Mouse (Mus musculus) hindbrain, embryonic 16.5 days (tissue): ENCODE measurements around the gene Zfp455. TPM values are rescaled to one million over a fixed set of nuclear protein-coding genes. Genes with fewer than 3 reads are reported as not detected.
"Not testable (repeated sequence)": the region's sequence is repeated elsewhere in the genome, so short reads cannot be mapped to it uniquely, and the experiment has no call there.

Experiments
- ATAC-seq: fragments of 200-750 bp; cut with Nextera tagmentation; 2 replicates; pipeline ENCODE4 v1.8.0; 2017; ENCODE audit warnings: moderate TSS enrichment, moderate library complexity
- H3K27ac ChIP-seq: fragments of 300-500 bp; sonication (generic); 2 replicates; pipeline ENCODE4 v1.5.1; 2014; ENCODE audit warnings: low read depth, mild to moderate bottlenecking, control low read depth, low read length, moderate library complexity
- H3K27me3 ChIP-seq: fragments of 300-500 bp; sonication (generic); replicated peaks from 2 replicates; pipeline ENCODE4 v1.6.1; 2014; ENCODE audit warnings: low read length; ENCODE audit not compliant: control insufficient read depth, insufficient read depth
- H3K36me3 ChIP-seq: fragments of 300-500 bp; sonication (generic); 2 replicates; pipeline ENCODE4 v1.6.1; 2014; ENCODE audit warnings: mild to moderate bottlenecking, low read length, moderate library complexity, mixed read lengths; ENCODE audit not compliant: control insufficient read depth, insufficient read depth
- H3K4me1 ChIP-seq: fragments of 300-500 bp; sonication (generic); 2 replicates; pipeline ENCODE4 v1.6.1; 2014; ENCODE audit warnings: low read depth, low read length; ENCODE audit not compliant: control insufficient read depth, insufficient read depth
- H3K4me2 ChIP-seq: fragments of 300-500 bp; sonication (generic); 2 replicates; pipeline ENCODE4 v1.6.1; 2014; ENCODE audit warnings: mild to moderate bottlenecking, low read length, control low read depth, moderate library complexity
- H3K4me3 ChIP-seq: fragments of 300-500 bp; sonication (generic); 2 replicates; pipeline ENCODE4 v1.5.1; 2014; ENCODE audit warnings: mild to moderate bottlenecking, low read length, control low read depth, moderate library complexity
- H3K9ac ChIP-seq: fragments of 300-500 bp; sonication (generic); 2 replicates; pipeline ENCODE4 v1.6.1; 2014; ENCODE audit warnings: low read depth, mild to moderate bottlenecking, control low read depth, low read length, moderate library complexity
- H3K9me3 ChIP-seq: fragments of 300-500 bp; sonication (generic); 2 replicates; pipeline ENCODE4 v1.6.1; 2014; ENCODE audit warnings: mild to moderate bottlenecking, low read length, moderate library complexity; ENCODE audit not compliant: control insufficient read depth
- WGBS: fragments of 180-500 bp; shearing (Covaris S2); extraction: QIAGEN DNeasy Blood & Tissue Kit; methylation state at CpG from one replicate; pipeline ENCODE4 v1.1.7; 2014; 5-methylcytosine and 5-hydroxymethylcytosine counted together
- polyA plus RNA-seq: library from polyadenylated mRNA; unstranded; fragments of >200 nt; fragmentation: Nextera tagmentation; extraction: Ambion mirVana; gene quantifications from 2 replicates; pipeline ENCODE4 v1.2.1, GENCODE M21; 2015

The Zfp455 gene
- 2.2 and 2.6 TPM in 2 replicates for polyA plus RNA-seq

DNA sequence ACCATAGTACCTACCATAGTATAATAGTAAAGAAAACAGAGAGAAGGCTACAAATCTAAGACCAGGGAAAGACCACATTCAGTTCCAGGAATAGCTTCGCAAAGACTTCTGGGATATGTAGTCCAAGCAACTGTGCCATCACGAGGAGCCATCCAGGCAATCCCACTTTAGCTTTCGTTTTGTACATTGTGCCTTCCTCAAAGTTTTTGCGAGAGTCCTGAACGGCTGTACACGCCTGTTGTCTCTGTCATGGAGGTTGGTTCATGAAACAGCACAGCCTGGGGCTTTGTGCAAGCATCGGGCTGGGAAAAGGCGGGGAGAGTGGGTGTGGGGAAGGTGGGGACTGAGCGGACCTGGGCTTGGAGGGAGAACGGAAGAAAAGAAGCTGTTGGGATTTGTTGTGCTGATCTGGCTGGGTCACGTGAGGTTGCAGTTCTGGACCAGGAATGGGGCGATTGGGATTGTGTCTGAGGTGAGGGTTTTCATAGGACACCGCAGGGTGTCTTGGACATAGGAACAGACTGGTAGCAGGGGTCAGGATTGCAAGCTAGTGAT, at the start of gene Zfp455:
Zfp455 (plus strand) TSS at position 167 of the 555 bp plus-strand sequence.
- Histone ChIP-seq H3K9ac (peak within 1 kb of the TSS; percentile 78), H3K4me2 (peak within 1 kb of the TSS; percentile 73), H3K4me1 (peaks cover 3% of the 10 kb centered on the region; the same call in 1 of the 2 replicates), H3K9me3 (no peaks in the 10 kb centered on the region), H3K4me3 (peak within 1 kb of the TSS; percentile 67), H3K36me3 (no peaks in the 10 kb centered on the region), H3K27me3 (no peaks in the 10 kb centered on the region), H3K27ac (peak within 1 kb of the TSS; percentile 48)
- WGBS = 2% methylated on average over 13 of the region's 13 CpGs
- ATAC-seq = peak; percentile 97

DNA sequence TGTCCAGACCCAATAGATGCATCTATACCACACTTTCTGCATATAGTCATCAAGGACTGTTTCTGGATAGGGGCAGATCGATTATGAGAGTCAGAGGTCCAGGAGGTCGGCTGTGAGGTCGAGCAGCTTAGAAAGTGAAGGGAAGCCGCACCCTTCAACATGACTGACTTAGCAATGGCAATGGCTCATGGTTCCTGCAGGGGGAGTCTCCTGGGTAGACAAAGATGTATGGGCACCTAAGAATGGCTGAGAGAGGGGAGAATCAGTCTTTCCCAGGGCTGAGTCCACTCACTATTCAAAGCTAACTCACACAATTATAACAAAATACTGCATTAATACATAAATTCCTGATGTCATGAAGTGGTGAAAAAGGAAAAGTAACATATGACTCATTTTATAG, 28.2 kb upstream of the Zfp455 start:
- H3K4me1 ChIP-seq, H3K27me3 ChIP-seq, H3K9me3 ChIP-seq, H3K9ac ChIP-seq, H3K4me3 ChIP-seq, H3K27ac ChIP-seq, H3K36me3 ChIP-seq, ATAC-seq, H3K4me2 ChIP-seq: not testable (repeated sequence)
- 63% methylated on average over 4 of the region's 4 CpGs for WGBS

DNA sequence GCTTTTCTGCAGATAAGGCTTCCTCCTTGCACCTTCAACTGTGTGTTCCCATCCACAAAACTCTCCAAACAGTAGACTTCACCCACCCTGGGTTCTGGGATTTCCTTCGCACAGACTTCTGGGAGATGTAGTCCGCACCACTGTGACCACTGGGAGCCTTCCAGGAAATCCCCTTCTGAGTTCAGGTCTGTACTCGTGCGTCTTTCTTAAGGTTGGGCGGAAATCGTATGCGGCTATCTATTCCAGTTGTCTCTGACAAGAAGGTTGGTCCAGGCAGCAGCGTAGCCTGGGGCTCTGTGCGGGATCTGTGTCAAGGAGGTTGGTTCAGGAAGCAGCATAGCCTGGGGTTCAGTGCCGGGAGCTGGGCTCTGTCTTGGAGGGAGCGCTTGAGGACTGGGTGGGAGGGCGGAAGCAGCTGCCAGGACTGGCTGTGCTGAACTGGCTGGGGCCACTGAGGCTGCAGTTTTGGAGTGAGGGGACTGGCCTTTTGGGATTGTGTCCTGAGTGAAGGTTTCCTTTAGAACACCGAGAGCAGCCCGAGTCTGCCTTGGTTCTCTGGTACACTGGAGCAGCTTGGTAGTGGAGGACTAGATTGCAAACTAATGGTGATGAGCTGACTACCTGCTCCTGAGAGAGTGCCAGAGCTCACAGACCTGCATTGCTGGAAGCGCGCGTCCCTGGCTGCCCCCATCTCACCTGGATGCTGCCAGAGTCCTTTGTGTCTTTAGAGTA, 21.1 kb upstream of the Zfp455 start, which contains the start of gene Rsl1:
Rsl1 (plus strand) TSS at position 192 of the 732 bp plus-strand sequence.
- 1% methylated on average over 16 of the region's 17 CpGs for WGBS
- H3K27me3 ChIP-seq, H3K36me3 ChIP-seq, H3K4me1 ChIP-seq, H3K9me3 ChIP-seq: not testable (repeated sequence)
- ATAC-seq = peak; percentile 99
- Histone ChIP-seq H3K4me3 (peak within 1 kb of the TSS; percentile 61), H3K4me2 (peak within 1 kb of the TSS; percentile 63), H3K27ac (peak within 1 kb of the TSS; percentile 20), H3K9ac (peak within 1 kb of the TSS; percentile 73)

DNA sequence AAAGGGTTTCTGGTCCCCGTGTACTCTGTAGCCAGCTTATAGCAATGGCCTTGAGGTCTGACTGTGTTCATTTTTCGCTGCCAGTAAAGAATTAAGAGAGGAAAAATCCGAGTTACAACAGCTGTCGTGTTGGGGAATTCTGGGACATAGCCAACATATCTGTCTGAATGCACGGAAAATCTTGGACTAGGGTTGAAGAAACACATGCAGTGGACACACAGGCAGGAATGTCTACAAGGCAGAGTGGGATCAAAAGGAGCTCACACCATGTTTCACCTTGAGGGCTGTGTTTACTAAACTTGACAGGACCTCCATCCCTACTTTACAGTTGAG, 20.6 kb upstream of the Zfp455 start:
- H3K9ac ChIP-seq = peak overlapping the region; percentile 73
- H3K4me1 ChIP-seq = peaks cover 3% of the 10 kb centered on the region
- peak overlapping the region; percentile 17; the same call in 1 of the 2 replicates for H3K27ac ChIP-seq
- H3K4me3 ChIP-seq = peak overlapping the region; percentile 61
- H3K4me2 ChIP-seq = peak overlapping the region; percentile 63
- ATAC-seq = 0 out of 2 replicates have a peak, but pooled peaks have one; percentile 0
- H3K27me3 ChIP-seq = no peaks in the 10 kb centered on the region
- WGBS = 23% methylated on average over 5 of the region's 5 CpGs
- H3K36me3 ChIP-seq = no peaks in the 10 kb centered on the region
- H3K9me3 ChIP-seq = no peaks in the 10 kb centered on the region

DNA sequence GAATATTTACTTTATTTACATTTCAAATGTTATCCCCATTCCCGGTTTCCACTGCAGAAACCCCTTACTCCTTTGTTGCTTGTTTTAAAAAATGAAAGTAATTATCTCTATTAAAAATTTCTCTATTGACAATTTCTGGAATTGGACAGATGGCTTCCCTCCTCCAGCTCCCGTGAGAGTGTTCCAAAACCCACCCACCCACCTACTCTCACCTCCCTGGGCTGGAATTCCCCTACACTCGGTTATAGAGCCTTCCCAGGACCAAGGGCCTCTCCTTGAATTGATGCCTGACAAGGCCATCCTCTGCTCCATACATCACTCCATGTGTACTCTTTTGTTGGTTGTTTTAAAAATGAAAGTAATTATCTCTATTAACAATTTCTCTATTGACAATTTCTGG, 7.3 kb downstream of the Zfp455 start:
- Histone ChIP-seq H3K4me2 (no peak overlapping the region), H3K9ac (no peak overlapping the region), H3K27me3 (no peaks in the 10 kb centered on the region), H3K4me1 (no peaks in the 10 kb centered on the region), H3K4me3 (no peak overlapping the region), H3K27ac (no peak overlapping the region), H3K36me3 (peaks cover 3% of the 10 kb centered on the region; the same call in 1 of the 2 replicates), H3K9me3 (no peaks in the 10 kb centered on the region)
- WGBS = 76% methylated on average over 3 of the region's 3 CpGs
- no peak for ATAC-seq

DNA sequence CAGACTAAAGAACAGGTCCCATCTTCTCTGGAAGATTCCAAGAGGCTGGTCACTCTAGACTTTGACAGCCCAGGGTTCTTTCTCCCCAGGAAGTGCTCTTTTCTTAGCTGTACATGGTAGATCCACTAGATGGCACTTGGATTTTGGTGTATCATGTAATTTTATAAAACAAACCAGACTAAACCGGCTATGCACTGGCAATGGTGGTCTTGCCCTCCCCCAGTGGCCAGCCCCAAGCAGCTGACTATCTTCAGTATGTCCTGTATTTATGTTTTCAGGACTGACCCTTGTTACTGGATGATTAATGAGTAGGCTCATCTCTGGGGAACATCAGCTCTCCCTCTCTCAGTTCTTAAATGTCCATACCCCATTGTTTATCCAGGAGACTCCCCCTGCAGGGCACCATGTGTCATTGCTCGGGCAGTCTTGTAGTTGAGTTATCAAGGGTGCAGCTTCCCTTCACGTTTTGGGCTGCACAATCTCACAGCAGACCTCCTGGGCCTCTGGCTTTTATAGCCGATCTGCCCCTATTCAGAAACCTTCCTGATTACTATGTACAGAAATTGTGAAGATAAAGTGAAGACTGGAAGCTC, 19.8 kb downstream of the Zfp455 start:
- WGBS = 63% methylated on average over 4 of the region's 4 CpGs

More for the DNA sequence above, 19.8 kb downstream of the Zfp455 start:
- no peaks in the 10 kb centered on the region for H3K9me3 ChIP-seq
- no peak overlapping the region for H3K27ac ChIP-seq
- no peaks in the 10 kb centered on the region for H3K4me1 ChIP-seq
- H3K27me3 ChIP-seq = no peaks in the 10 kb centered on the region
- no peak overlapping the region for H3K9ac ChIP-seq
- no peak for ATAC-seq
- no peak overlapping the region for H3K4me3 ChIP-seq
- H3K36me3 ChIP-seq = no peaks in the 10 kb centered on the region
- no peak overlapping the region for H3K4me2 ChIP-seq

Other genes starting within 250 kb of the Zfp455 start
- 6.7 and 7.0 TPM in 2 replicates for gene Zfp712, start 133.3 kb upstream of the Zfp455 start, polyA plus RNA-seq
- 7.0 and 7.1 TPM in 2 replicates for gene Zfp708, start 96.5 kb upstream of the Zfp455 start, polyA plus RNA-seq
- 1.1 and 2.0 TPM in 2 replicates for gene Gm28557, start 85.9 kb upstream of the Zfp455 start, polyA plus RNA-seq
- 0.12 and 0.19 TPM in 2 replicates for gene Rslcan18, start 78.2 kb upstream of the Zfp455 start, polyA plus RNA-seq
- gene Zfp759, start 72.8 kb upstream of the Zfp455 start, polyA plus RNA-seq = 4.6 and 5.0 TPM in 2 replicates
- 6.3 and 6.4 TPM in 2 replicates for gene Rsl1, start 21.3 kb upstream of the Zfp455 start, polyA plus RNA-seq
- gene Zfp458, start 84.0 kb downstream of the Zfp455 start, polyA plus RNA-seq = 4.4 and 5.5 TPM in 2 replicates
- 1.0 and 1.1 TPM in 2 replicates for gene Zfp457, start 112.0 kb downstream of the Zfp455 start, polyA plus RNA-seq
- gene Zfp595, start 138.1 kb downstream of the Zfp455 start, polyA plus RNA-seq = 1.4 and 1.5 TPM in 2 replicates
- not detected in 2 replicates for gene Gm28044, start 166.0 kb downstream of the Zfp455 start, polyA plus RNA-seq
- gene Zfp953, start 166.1 kb downstream of the Zfp455 start, polyA plus RNA-seq = 0.58 and 0.60 TPM in 2 replicates
- gene Gm28041, start 181.2 kb downstream of the Zfp455 start, polyA plus RNA-seq = not detected in 2 replicates
- 0.72 and 0.78 TPM in 2 replicates for gene Zfp456, start 181.3 kb downstream of the Zfp455 start, polyA plus RNA-seq
- 4.2 and 6.5 TPM in 2 replicates for gene Zfp429, start 205.3 kb downstream of the Zfp455 start, polyA plus RNA-seq
- 1.8 TPM in 2 replicates for gene Zfp459, start 226.9 kb downstream of the Zfp455 start, polyA plus RNA-seq